Mouse (Mus musculus) layer of hippocampus, adult 9-11 months (tissue): ENCODE measurements around the gene Fam53b.
"Not testable (repeated sequence)": the region's sequence is repeated elsewhere in the genome, so short reads cannot be mapped to it uniquely, and the experiment has no call there.

Experiments used
- DNase-seq: peaks from one replicate; pipeline ENCODE4 v3.0.0; 2022

Gene Fam53b

GRCm38 (mm10) chr7:132669999-132670862 is 143.5 kb downstream of the Fam53b start:
- DNase-seq: no peak

- DNase-seq: no peak
These were observed 145.1 kb downstream of the Fam53b start for GRCm38 (mm10) chr7:132668604-132669003.

GRCm38 (mm10) chr7:132666516-132666915 is 147.2 kb downstream of the Fam53b start:
- DNase-seq: no peak

- no peak for DNase-seq
These were observed 147.9 kb downstream of the Fam53b start for GRCm38 (mm10) chr7:132665664-132666382.

- no peak for DNase-seq
These were observed 148.9 kb downstream of the Fam53b start for GRCm38 (mm10) chr7:132664815-132665214.

GRCm38 (mm10) chr7:132662831-132663230 is 150.9 kb downstream of the Fam53b start:
- DNase-seq: not testable (repeated sequence)
